Mouse (Mus musculus) ES-E14 (cell line): ENCODE data around the gene Slc51a.

ENCODE experiments used
- CHD2 ChIP-seq: IDR thresholded peaks from 2 replicates; pipeline ENCODE4 v1.6.1; 2014; ENCODE audit warnings: mild to moderate bottlenecking, low read depth, low read length, inconsistent platforms
- MAFK ChIP-seq: IDR thresholded peaks from 2 replicates; pipeline ENCODE4 v1.6.1; 2014; ENCODE audit warnings: mild to moderate bottlenecking, low read depth, low read length, inconsistent platforms; ENCODE audit not compliant: insufficient read depth
- ZC3H11A ChIP-seq: IDR thresholded peaks from 2 replicates; pipeline ENCODE4 v1.6.1; 2012; ENCODE audit warnings: low read depth, mild to moderate bottlenecking, inconsistent platforms, low read length, borderline replicate concordance
- ZNF384 ChIP-seq: IDR thresholded peaks from 2 replicates; pipeline ENCODE4 v1.6.1; 2012; ENCODE audit warnings: low read depth, low read length, inconsistent platforms

GRCm38 (mm10) chr16:32450133-32450532, 37.5 kb downstream of the Slc51a start:
- no peak for TF ChIP-seq MAFK
- TF ChIP-seq CHD2 = no peak
- TF ChIP-seq ZNF384 = no peak
- no peak for TF ChIP-seq ZC3H11A
